Mouse (Mus musculus): ENCODE data around the gene Fads3.

- TF ChIP-seq CTCF (IDR thresholded peaks at IDR 0.05; ENCODE audit: low read depth, low read length) (no peak), POLR2A (IDR thresholded peaks at IDR 0.05; ENCODE audit: extremely low read depth, insufficient read depth, low read length) (no peak)
These were observed 44.1 kb downstream of the Fads3 start for GRCm38 (mm10) chr19:10085454-10085853.

All from liver, adult 2 months (tissue).